Mouse (Mus musculus) layer of hippocampus, adult 11-12 months (tissue): Measurements from ENCODE around the gene Slc38a11.

Experiments
- DNase-seq: peaks from one replicate; pipeline ENCODE4 v3.0.0; 2022; ENCODE audit warnings: low spot score

Gene Slc38a11

GRCm38 (mm10) chr2:65363828-65364497, at the start of gene Slc38a11:
Gene Slc38a11, minus strand, starts transcription at chr2:65364034.
- no peak for DNase-seq

GRCm38 (mm10) chr2:65407110-65407509, 43.3 kb upstream of the Slc38a11 start:
- no peak for DNase-seq

- no peak for DNase-seq
Measured at GRCm38 (mm10) chr2:65405407-65405806, 41.6 kb upstream of the Slc38a11 start.

- no peak for DNase-seq
Measured at GRCm38 (mm10) chr2:65402001-65402400, 38.2 kb upstream of the Slc38a11 start.

GRCm38 (mm10) chr2:65399938-65400337, 36.1 kb upstream of the Slc38a11 start:
- DNase-seq, result no peak

- peak; percentile 28 for DNase-seq
Measured at GRCm38 (mm10) chr2:65396128-65396527, 32.3 kb upstream of the Slc38a11 start.

- DNase-seq, result no peak
Measured at GRCm38 (mm10) chr2:65393061-65393460, 29.2 kb upstream of the Slc38a11 start.

GRCm38 (mm10) chr2:65391322-65391721, 27.5 kb upstream of the Slc38a11 start:
- no peak for DNase-seq

- no peak for DNase-seq
Measured at GRCm38 (mm10) chr2:65384815-65385214, 21.0 kb upstream of the Slc38a11 start.

GRCm38 (mm10) chr2:65382485-65382884, 18.7 kb upstream of the Slc38a11 start:
- no peak for DNase-seq

GRCm38 (mm10) chr2:65378425-65378824, 14.6 kb upstream of the Slc38a11 start:
- DNase-seq, result no peak

- DNase-seq, result no peak
Measured at GRCm38 (mm10) chr2:65374410-65374809, 10.6 kb upstream of the Slc38a11 start.

- no peak for DNase-seq
Measured at GRCm38 (mm10) chr2:65373076-65373475, 9.2 kb upstream of the Slc38a11 start.

- DNase-seq, result no peak
Measured at GRCm38 (mm10) chr2:65360736-65361475, 2.9 kb downstream of the Slc38a11 start.

- DNase-seq, result no peak
Measured at GRCm38 (mm10) chr2:65347367-65347766, 16.5 kb downstream of the Slc38a11 start.

- no peak for DNase-seq
Measured at GRCm38 (mm10) chr2:65346915-65347314, 16.9 kb downstream of the Slc38a11 start.

GRCm38 (mm10) chr2:65346037-65346436, 17.8 kb downstream of the Slc38a11 start:
- DNase-seq, result no peak

- DNase-seq, result no peak
Measured at GRCm38 (mm10) chr2:65342057-65342456, 21.8 kb downstream of the Slc38a11 start.

GRCm38 (mm10) chr2:65340839-65341238, 23.0 kb downstream of the Slc38a11 start:
- no peak for DNase-seq

- peak; percentile 76 for DNase-seq
Measured at GRCm38 (mm10) chr2:65337378-65338140, 26.3 kb downstream of the Slc38a11 start.

- no peak for DNase-seq
Measured at GRCm38 (mm10) chr2:65336608-65337007, 27.2 kb downstream of the Slc38a11 start.

GRCm38 (mm10) chr2:65334091-65334490, 29.7 kb downstream of the Slc38a11 start:
- no peak for DNase-seq

- peak; percentile 39 for DNase-seq
Measured at GRCm38 (mm10) chr2:65331321-65331720, 32.5 kb downstream of the Slc38a11 start.
